Mouse (Mus musculus) cortical plate, adult 2 months (tissue): ENCODE data around the gene Zfp318. TPM values are rescaled to one million over a fixed set of nuclear protein-coding genes. Genes with fewer than 3 reads are reported as not detected.
A peak's percentile ranks its signal among the peaks of the same experiment; 100 is the strongest.

Source experiments
- H3K27ac ChIP-seq: fragments of 200-500 bp; 2 replicates; pipeline ENCODE4 v1.5.1; 2012; ENCODE audit warnings: low read length, control low read depth, inconsistent platforms; ENCODE audit not compliant: insufficient read depth
- H3K4me1 ChIP-seq: fragments of 200-500 bp; 2 replicates; pipeline ENCODE4 v1.6.1; 2011; ENCODE audit warnings: low read length; ENCODE audit not compliant: control insufficient read depth, insufficient read depth
- H3K4me3 ChIP-seq: fragments of 200-500 bp; 2 replicates; pipeline ENCODE4 v1.5.1; 2011; ENCODE audit warnings: mild to moderate bottlenecking, low read length, control low read depth; ENCODE audit not compliant: insufficient read depth
- CTCF ChIP-seq: fragments of 200-500 bp; IDR thresholded peaks from 2 replicates; pipeline ENCODE4 v1.5.1; 2011; ENCODE audit warnings: mild to moderate bottlenecking, control low read depth, low read length; ENCODE audit not compliant: insufficient read depth; ENCODE audit errors: extremely low read depth
- POLR2A ChIP-seq: fragments of 200-500 bp; IDR thresholded peaks from 2 replicates; pipeline ENCODE4 v1.6.1; 2011; ENCODE audit warnings: mild to moderate bottlenecking, low read length, control low read depth; ENCODE audit not compliant: insufficient read depth; ENCODE audit errors: extremely low read depth
- polyA plus RNA-seq: library from polyadenylated mRNA; depleted of rRNA; stranded (reverse); fragments of >200 nt; gene quantifications from 2 replicates; pipeline ENCODE4 v1.2.3, GENCODE M21; 2012; rRNA removed

The Zfp318 gene
- polyA plus RNA-seq: 29.4 and 29.6 TPM in 2 replicates

GRCm38 (mm10) chr17:46383294-46384060 is at the start of gene Zfp318:
Zfp318 (plus strand) TSS chr17:46383731.
- Histone ChIP-seq H3K27ac (peak within 1 kb of the TSS; percentile 71; the same call in 1 of the 2 replicates), H3K4me1 (peaks cover 2% of the 10 kb centered on the region; the same call in 1 of the 2 replicates), H3K4me3 (peak within 1 kb of the TSS; percentile 78)
- TF ChIP-seq CTCF (no peak), POLR2A (peak; percentile 52; the same call in 1 of the 2 replicates)

- H3K4me1 ChIP-seq: no peaks in the 10 kb centered on the region
- H3K27ac ChIP-seq: no peak overlapping the region
- no peak overlapping the region for H3K4me3 ChIP-seq
- no peak for TF ChIP-seq POLR2A
Observed at GRCm38 (mm10) chr17:46336475-46336874, 47.1 kb upstream of the Zfp318 start.

GRCm38 (mm10) chr17:46341208-46341607 is 42.3 kb upstream of the Zfp318 start:
- TF ChIP-seq POLR2A (no peak), CTCF (no peak)
- H3K27ac ChIP-seq: no peak overlapping the region
- no peaks in the 10 kb centered on the region for H3K4me1 ChIP-seq
- H3K4me3 ChIP-seq: no peak overlapping the region

- Histone ChIP-seq H3K4me3 (no peak overlapping the region), H3K4me1 (no peaks in the 10 kb centered on the region), H3K27ac (no peak overlapping the region)
- TF ChIP-seq CTCF: no peak
- no peak for TF ChIP-seq POLR2A
Observed at GRCm38 (mm10) chr17:46351026-46351700, 32.4 kb upstream of the Zfp318 start.

- no peak overlapping the region for H3K27ac ChIP-seq
- H3K4me3 ChIP-seq: no peak overlapping the region
- TF ChIP-seq CTCF (peak; percentile 55), POLR2A (no peak)
- no peaks in the 10 kb centered on the region for H3K4me1 ChIP-seq
Observed at GRCm38 (mm10) chr17:46371783-46372182, 11.7 kb upstream of the Zfp318 start.

GRCm38 (mm10) chr17:46378564-46378963 is 5.0 kb upstream of the Zfp318 start:
- Histone ChIP-seq H3K4me1 (no peaks in the 10 kb centered on the region), H3K27ac (no peak overlapping the region), H3K4me3 (no peak overlapping the region)
- TF ChIP-seq POLR2A (no peak), CTCF (no peak)

GRCm38 (mm10) chr17:46384061-46384801 is 700 bp downstream of the Zfp318 start:
- TF ChIP-seq CTCF: no peak
- no peak for TF ChIP-seq POLR2A
- Histone ChIP-seq H3K4me3 (peak overlapping the region; percentile 78), H3K27ac (peak overlapping the region; percentile 71; the same call in 1 of the 2 replicates), H3K4me1 (peaks cover 2% of the 10 kb centered on the region; the same call in 1 of the 2 replicates)

- H3K27ac ChIP-seq: no peak overlapping the region
- H3K4me1 ChIP-seq: peaks cover 2% of the 10 kb centered on the region; the same call in 1 of the 2 replicates
- TF ChIP-seq CTCF (no peak), POLR2A (no peak)
- no peak overlapping the region for H3K4me3 ChIP-seq
Observed at GRCm38 (mm10) chr17:46388200-46388599, 4.7 kb downstream of the Zfp318 start.

GRCm38 (mm10) chr17:46393012-46393411 is 9.5 kb downstream of the Zfp318 start:
- Histone ChIP-seq H3K4me1 (peaks cover 2% of the 10 kb centered on the region; the same call in 1 of the 2 replicates), H3K27ac (no peak overlapping the region), H3K4me3 (no peak overlapping the region)
- peak; percentile 79 for TF ChIP-seq CTCF
- no peak for TF ChIP-seq POLR2A

- Histone ChIP-seq H3K4me1 (peaks cover 2% of the 10 kb centered on the region; the same call in 1 of the 2 replicates), H3K4me3 (no peak overlapping the region), H3K27ac (no peak overlapping the region)
- no peak for TF ChIP-seq CTCF
Observed at GRCm38 (mm10) chr17:46394631-46395030, 11.1 kb downstream of the Zfp318 start.
